Mouse (Mus musculus): ENCODE measurements around the gene Tmem232. TPM values are rescaled to one million over a fixed set of nuclear protein-coding genes. Genes with fewer than 3 reads are reported as not detected.
"Not testable (repeated sequence)": the region's sequence is repeated elsewhere in the genome, so short reads cannot be mapped to it uniquely, and the experiment has no call there.

Tmem232 gene
- polyA plus RNA-seq, 1 experiment from 2014 or later, result not detected

GRCm38 (mm10) chr17:65450818-65451217, 89.8 kb downstream of the Tmem232 start:
- H3K4me1 ChIP-seq (ENCODE audit: control insufficient read depth, insufficient read depth, low read length), result no peaks in the 10 kb centered on the region
- ATAC-seq (ENCODE audit: insufficient read depth, low FRiP score, low TSS enrichment), result no peak

GRCm38 (mm10) chr17:65437906-65438305, 102.7 kb downstream of the Tmem232 start:
- not testable (repeated sequence) for ATAC-seq (ENCODE audit: insufficient read depth, low FRiP score, low TSS enrichment); H3K27ac ChIP-seq (ENCODE audit: low read depth, low read length); H3K36me3 ChIP-seq (ENCODE audit: control insufficient read depth, insufficient read depth, low read length); DNase-seq (ENCODE audit: low spot score); H3K9me3 ChIP-seq (ENCODE audit: control insufficient read depth, low read length); H3K4me3 ChIP-seq (ENCODE audit: low read depth, low read length); H3K27me3 ChIP-seq (ENCODE audit: control insufficient read depth, insufficient read depth, low read length); H3K9ac ChIP-seq (ENCODE audit: low read length); H3K4me1 ChIP-seq (ENCODE audit: control insufficient read depth, insufficient read depth, low read length); H3K4me2 ChIP-seq (ENCODE audit: low read depth)
- WGBS, result 87% methylated on average over 12 of the region's 12 CpGs

More at GRCm38 (mm10) chr17:65450818-65451217, 89.8 kb downstream of the Tmem232 start:
- H3K4me3 ChIP-seq (ENCODE audit: low read depth, low read length), result no peak overlapping the region
- H3K27me3 ChIP-seq (ENCODE audit: control insufficient read depth, insufficient read depth, low read length), result no peaks in the 10 kb centered on the region
- no peak overlapping the region for H3K27ac ChIP-seq (ENCODE audit: low read depth, low read length)
- H3K9me3 ChIP-seq (ENCODE audit: control insufficient read depth, low read length), result no peaks in the 10 kb centered on the region
- H3K9ac ChIP-seq (ENCODE audit: low read length), result no peak overlapping the region
- no peak overlapping the region for H3K4me2 ChIP-seq (ENCODE audit: low read depth)
- H3K36me3 ChIP-seq (ENCODE audit: control insufficient read depth, insufficient read depth, low read length), result no peaks in the 10 kb centered on the region
- no peak for DNase-seq (ENCODE audit: low spot score)

GRCm38 (mm10) chr17:65419124-65419523, 121.5 kb downstream of the Tmem232 start:
- ATAC-seq (ENCODE audit: insufficient read depth, low FRiP score, low TSS enrichment) (no peak), DNase-seq (ENCODE audit: low spot score) (no peak)
- H3K9me3 ChIP-seq (ENCODE audit: control insufficient read depth, low read length), result no peaks in the 10 kb centered on the region
- no peaks in the 10 kb centered on the region for H3K4me1 ChIP-seq (ENCODE audit: control insufficient read depth, insufficient read depth, low read length)
- no peaks in the 10 kb centered on the region for H3K36me3 ChIP-seq (ENCODE audit: control insufficient read depth, insufficient read depth, low read length)
- no peak overlapping the region for H3K4me3 ChIP-seq (ENCODE audit: low read depth, low read length)
- no peak overlapping the region for H3K27ac ChIP-seq (ENCODE audit: low read depth, low read length)
- no peak overlapping the region for H3K4me2 ChIP-seq (ENCODE audit: low read depth)
- H3K9ac ChIP-seq (ENCODE audit: low read length), result no peak overlapping the region
- H3K27me3 ChIP-seq (ENCODE audit: control insufficient read depth, insufficient read depth, low read length), result no peaks in the 10 kb centered on the region

GRCm38 (mm10) chr17:65405309-65405708, 135.3 kb downstream of the Tmem232 start:
- H3K36me3 ChIP-seq (ENCODE audit: control insufficient read depth, insufficient read depth, low read length), result no peaks in the 10 kb centered on the region
- WGBS, result 36% methylated on average over 9 of the region's 9 CpGs
- no peak for ATAC-seq (ENCODE audit: insufficient read depth, low FRiP score, low TSS enrichment)
- no peak overlapping the region for H3K9ac ChIP-seq (ENCODE audit: low read length)
- H3K4me3 ChIP-seq (ENCODE audit: low read depth, low read length), result no peak overlapping the region
- H3K27me3 ChIP-seq (ENCODE audit: control insufficient read depth, insufficient read depth, low read length), result no peaks in the 10 kb centered on the region
- no peaks in the 10 kb centered on the region for H3K4me1 ChIP-seq (ENCODE audit: control insufficient read depth, insufficient read depth, low read length)
- no peak for DNase-seq (ENCODE audit: low spot score)
- H3K4me2 ChIP-seq (ENCODE audit: low read depth), result no peak overlapping the region
- no peaks in the 10 kb centered on the region for H3K9me3 ChIP-seq (ENCODE audit: control insufficient read depth, low read length)
- H3K27ac ChIP-seq (ENCODE audit: low read depth, low read length), result no peak overlapping the region

- 87% methylated on average over 1 of the region's 1 CpGs for WGBS
- no peak for DNase-seq (ENCODE audit: low spot score)
- Histone ChIP-seq H3K4me2 (ENCODE audit: low read depth) (no peak overlapping the region), H3K9me3 (ENCODE audit: control insufficient read depth, low read length) (no peaks in the 10 kb centered on the region), H3K4me1 (ENCODE audit: control insufficient read depth, insufficient read depth, low read length) (no peaks in the 10 kb centered on the region), H3K27me3 (ENCODE audit: control insufficient read depth, insufficient read depth, low read length) (no peaks in the 10 kb centered on the region), H3K27ac (ENCODE audit: low read depth, low read length) (no peak overlapping the region), H3K4me3 (ENCODE audit: low read depth, low read length) (no peak overlapping the region), H3K36me3 (ENCODE audit: control insufficient read depth, insufficient read depth, low read length) (no peaks in the 10 kb centered on the region), H3K9ac (ENCODE audit: low read length) (no peak overlapping the region)
- no peak for ATAC-seq (ENCODE audit: insufficient read depth, low FRiP score, low TSS enrichment)
Observed at GRCm38 (mm10) chr17:65400914-65401313, 139.7 kb downstream of the Tmem232 start.

GRCm38 (mm10) chr17:65384411-65384962, 156.1 kb downstream of the Tmem232 start:
- DNase-seq (ENCODE audit: low spot score) (no peak), ATAC-seq (ENCODE audit: insufficient read depth, low FRiP score, low TSS enrichment) (peak; percentile 31; the same call in 1 of the 2 replicates)
- Histone ChIP-seq H3K9ac (ENCODE audit: low read length) (no peak overlapping the region), H3K9me3 (ENCODE audit: control insufficient read depth, low read length) (no peaks in the 10 kb centered on the region), H3K27ac (ENCODE audit: low read depth, low read length) (no peak overlapping the region), H3K4me3 (ENCODE audit: low read depth, low read length) (no peak overlapping the region), H3K36me3 (ENCODE audit: control insufficient read depth, insufficient read depth, low read length) (no peaks in the 10 kb centered on the region), H3K4me2 (ENCODE audit: low read depth) (no peak overlapping the region), H3K4me1 (ENCODE audit: control insufficient read depth, insufficient read depth, low read length) (no peaks in the 10 kb centered on the region), H3K27me3 (ENCODE audit: control insufficient read depth, insufficient read depth, low read length) (no peaks in the 10 kb centered on the region)
- WGBS, result 70% methylated on average over 9 of the region's 9 CpGs

- H3K4me2 ChIP-seq (ENCODE audit: low read depth), result no peak overlapping the region
- no peaks in the 10 kb centered on the region for H3K36me3 ChIP-seq (ENCODE audit: control insufficient read depth, insufficient read depth, low read length)
- H3K9me3 ChIP-seq (ENCODE audit: control insufficient read depth, low read length), result no peaks in the 10 kb centered on the region
- DNase-seq (ENCODE audit: low spot score) (peak; percentile 54), ATAC-seq (ENCODE audit: insufficient read depth, low FRiP score, low TSS enrichment) (no peak)
- H3K9ac ChIP-seq (ENCODE audit: low read length), result no peak overlapping the region
- no peak overlapping the region for H3K4me3 ChIP-seq (ENCODE audit: low read depth, low read length)
- 33% methylated on average over 7 of the region's 7 CpGs for WGBS
- no peaks in the 10 kb centered on the region for H3K27me3 ChIP-seq (ENCODE audit: control insufficient read depth, insufficient read depth, low read length)
- no peaks in the 10 kb centered on the region; the same call in 1 of the 2 replicates for H3K4me1 ChIP-seq (ENCODE audit: control insufficient read depth, insufficient read depth, low read length)
- no peak overlapping the region for H3K27ac ChIP-seq (ENCODE audit: low read depth, low read length)
Observed at GRCm38 (mm10) chr17:65370034-65370780, 170.4 kb downstream of the Tmem232 start.

- no peaks in the 10 kb centered on the region; the same call in 1 of the 2 replicates for H3K4me1 ChIP-seq (ENCODE audit: control insufficient read depth, insufficient read depth, low read length)
- no peak overlapping the region for H3K9ac ChIP-seq (ENCODE audit: low read length)
- H3K27me3 ChIP-seq (ENCODE audit: control insufficient read depth, insufficient read depth, low read length), result no peaks in the 10 kb centered on the region
- ATAC-seq (ENCODE audit: insufficient read depth, low FRiP score, low TSS enrichment) (no peak), DNase-seq (ENCODE audit: low spot score) (no peak)
- H3K36me3 ChIP-seq (ENCODE audit: control insufficient read depth, insufficient read depth, low read length), result no peaks in the 10 kb centered on the region
- no peak overlapping the region for H3K4me2 ChIP-seq (ENCODE audit: low read depth)
- no peaks in the 10 kb centered on the region for H3K9me3 ChIP-seq (ENCODE audit: control insufficient read depth, low read length)
- H3K4me3 ChIP-seq (ENCODE audit: low read depth, low read length), result no peak overlapping the region
- 59% methylated on average over 3 of the region's 3 CpGs for WGBS
- H3K27ac ChIP-seq (ENCODE audit: low read depth, low read length), result no peak overlapping the region
Observed at GRCm38 (mm10) chr17:65365535-65366254, 174.9 kb downstream of the Tmem232 start.
